Mouse (Mus musculus) limb, embryonic 12.5 days (tissue): ENCODE data around the gene Tet3. TPM values are rescaled to one million over a fixed set of nuclear protein-coding genes. Genes with fewer than 3 reads are reported as not detected.

ENCODE experiments used
- ATAC-seq: fragments of 200-750 bp; cut with Nextera tagmentation; 2 replicates; pipeline ENCODE4 v1.8.0; 2017; ENCODE audit warnings: low read depth, moderate TSS enrichment; ENCODE audit not compliant: insufficient number of reproducible peaks, insufficient read depth, low FRiP score, low TSS enrichment
- H3K27ac ChIP-seq: fragments of 300-500 bp; sonication (generic); 2 replicates; pipeline ENCODE4 v1.5.1; 2016; ENCODE audit warnings: mild to moderate bottlenecking, moderate library complexity
- H3K27me3 ChIP-seq: fragments of 300-500 bp; sonication (generic); 2 replicates; pipeline ENCODE4 v1.6.1; 2016; ENCODE audit warnings: mild to moderate bottlenecking, moderate library complexity
- H3K36me3 ChIP-seq: fragments of 300-500 bp; sonication (generic); 2 replicates; pipeline ENCODE4 v1.6.1; 2016; ENCODE audit warnings: mild to moderate bottlenecking, moderate library complexity
- H3K4me1 ChIP-seq: fragments of 300-500 bp; sonication (generic); replicated peaks from 2 replicates; pipeline ENCODE4 v1.6.1; 2016
- H3K4me2 ChIP-seq: fragments of 300-500 bp; sonication (generic); 2 replicates; pipeline ENCODE4 v1.6.1; 2016; ENCODE audit warnings: mild to moderate bottlenecking, moderate library complexity
- H3K4me3 ChIP-seq: fragments of 300-500 bp; sonication (generic); replicated peaks from 2 replicates; pipeline ENCODE4 v1.5.1; 2016; ENCODE audit warnings: mild to moderate bottlenecking
- H3K9ac ChIP-seq: fragments of 300-500 bp; sonication (generic); replicated peaks from 2 replicates; pipeline ENCODE4 v1.6.1; 2016; ENCODE audit warnings: mild to moderate bottlenecking, moderate library complexity
- H3K9me3 ChIP-seq: fragments of 300-500 bp; sonication (generic); 2 replicates; pipeline ENCODE4 v1.6.1; 2016; ENCODE audit warnings: mild to moderate bottlenecking, moderate library complexity
- WGBS: fragments of 180-500 bp; shearing (Covaris S2); methylation state at CpG from one replicate; pipeline ENCODE4 v1.1.7; 2016; 5-methylcytosine and 5-hydroxymethylcytosine counted together
- polyA plus RNA-seq: library from polyadenylated mRNA; unstranded; fragments of >200 nt; fragmentation: Nextera tagmentation; extraction: Ambion mirVana; gene quantifications from 2 replicates; pipeline ENCODE4 v1.2.1, GENCODE M21; 2016

Tet3 gene
- polyA plus RNA-seq, 1 experiment from 2014 or later: 36.0 TPM

DNA sequence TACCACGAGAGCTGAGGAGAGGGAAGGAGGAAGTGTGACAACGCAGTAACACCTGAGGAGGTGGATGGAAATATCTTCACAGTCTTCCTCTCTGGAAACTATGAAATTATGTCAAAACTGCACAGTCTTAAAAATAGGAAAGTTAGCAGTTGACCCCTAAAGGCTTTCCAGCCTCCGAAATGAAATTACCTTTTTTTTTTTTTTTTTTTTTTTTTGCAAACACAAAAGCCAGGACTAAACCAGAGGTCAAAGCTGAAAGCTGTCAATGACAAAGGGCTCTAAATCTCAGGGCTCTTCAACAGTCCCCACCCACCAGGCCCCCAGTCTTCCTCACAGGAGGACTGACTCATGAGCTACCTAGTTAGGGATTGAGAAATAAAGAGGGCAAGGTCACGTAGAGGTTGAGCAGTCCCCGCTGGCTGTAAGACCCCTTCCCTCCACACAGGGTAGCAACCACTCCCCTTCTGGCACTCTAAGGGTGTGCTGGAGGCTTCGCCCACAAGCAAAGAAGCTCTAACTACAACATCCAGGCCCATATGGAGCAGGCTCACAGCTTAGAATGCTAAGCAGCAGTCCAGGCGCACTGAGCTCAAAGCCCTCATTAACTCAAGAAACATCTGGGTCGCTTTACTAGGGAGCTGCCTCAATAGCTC, 35.4 kb downstream of the Tet3 start:
- Histone ChIP-seq H3K9me3 (no peaks in the 10 kb centered on the region), H3K9ac (0 out of 2 replicates have a peak overlapping the region, but pooled peaks have one; percentile 2), H3K36me3 (peaks cover 54% of the 10 kb centered on the region), H3K4me2 (no peak overlapping the region), H3K4me3 (no peak overlapping the region), H3K27me3 (no peaks in the 10 kb centered on the region), H3K4me1 (peaks cover 64% of the 10 kb centered on the region), H3K27ac (peak overlapping the region; percentile 26; the same call in 1 of the 2 replicates)
- ATAC-seq: peak; percentile 76; the same call in 1 of the 2 replicates
- WGBS: 24% methylated on average over 8 of the region's 8 CpGs

DNA sequence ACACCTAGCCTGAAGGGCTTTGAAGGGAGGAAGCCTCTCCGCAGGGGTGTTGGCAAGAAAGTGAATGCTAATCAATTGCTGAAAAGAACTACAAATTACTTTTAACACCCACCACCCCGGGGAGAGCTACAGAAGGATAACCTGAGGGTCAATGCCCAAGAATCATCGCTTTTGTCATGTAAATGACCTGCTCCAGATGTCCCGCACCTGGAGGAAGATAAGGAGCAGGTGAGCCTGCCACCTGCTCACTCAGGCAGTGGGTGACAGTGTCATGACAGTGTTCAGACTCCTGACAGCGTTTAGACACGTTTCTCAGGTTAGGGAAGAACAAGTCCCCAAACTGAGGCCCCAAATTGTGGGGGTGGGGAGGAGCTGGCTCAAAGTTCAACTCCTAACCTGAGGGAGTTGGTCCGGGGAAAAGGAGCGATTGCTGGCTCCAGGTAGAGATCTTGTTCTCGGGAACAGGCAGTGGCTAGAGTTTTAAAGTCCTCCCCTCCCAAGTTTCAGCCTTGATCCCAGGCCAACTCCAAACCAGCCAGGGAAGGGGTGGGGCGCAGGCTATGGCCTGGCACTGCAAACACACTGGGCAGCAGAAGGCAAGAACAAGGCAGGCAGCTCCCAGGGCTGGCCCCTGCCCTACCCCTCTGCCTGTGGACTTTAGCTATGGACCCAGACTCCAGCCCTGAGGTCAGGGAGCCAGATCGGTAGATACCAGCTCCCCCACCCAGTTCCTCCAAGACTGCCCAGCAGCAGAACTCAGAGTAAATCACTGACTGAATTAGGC, 36.8 kb downstream of the Tet3 start:
- no peaks in the 10 kb centered on the region for H3K9me3 ChIP-seq
- no peaks in the 10 kb centered on the region for H3K27me3 ChIP-seq
- peaks cover 39% of the 10 kb centered on the region for H3K36me3 ChIP-seq
- no peak overlapping the region for H3K27ac ChIP-seq
- ATAC-seq: no peak
- no peak overlapping the region for H3K9ac ChIP-seq
- WGBS: 29% methylated on average over 11 of the region's 11 CpGs
- peaks cover 62% of the 10 kb centered on the region for H3K4me1 ChIP-seq
- no peak overlapping the region for H3K4me2 ChIP-seq
- H3K4me3 ChIP-seq: no peak overlapping the region

DNA sequence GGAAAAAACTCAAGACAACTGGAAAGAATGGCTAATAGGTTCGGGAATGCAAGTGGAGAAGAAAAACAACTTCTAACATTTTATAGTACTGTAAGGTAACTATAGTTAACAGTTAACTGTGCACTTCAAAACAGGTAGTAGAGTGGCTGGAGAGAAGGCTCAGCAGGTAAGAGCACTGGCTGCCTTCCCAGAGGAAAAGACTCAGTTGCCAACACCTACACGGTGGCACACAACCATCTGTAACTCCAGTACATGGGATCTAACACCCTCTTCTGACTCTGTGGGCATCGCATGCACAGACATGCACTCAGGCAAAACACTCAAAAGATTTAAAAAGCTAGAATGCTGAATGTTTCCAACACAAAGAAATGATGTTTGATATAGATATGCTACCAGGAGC, 39.4 kb downstream of the Tet3 start:
- Histone ChIP-seq H3K27ac (no peak overlapping the region), H3K4me1 (peaks cover 64% of the 10 kb centered on the region), H3K4me2 (no peak overlapping the region), H3K9ac (no peak overlapping the region), H3K36me3 (peaks cover 31% of the 10 kb centered on the region), H3K4me3 (no peak overlapping the region), H3K27me3 (no peaks in the 10 kb centered on the region), H3K9me3 (no peaks in the 10 kb centered on the region)
- ATAC-seq: no peak
- WGBS: 83% methylated on average over 3 of the region's 3 CpGs

DNA sequence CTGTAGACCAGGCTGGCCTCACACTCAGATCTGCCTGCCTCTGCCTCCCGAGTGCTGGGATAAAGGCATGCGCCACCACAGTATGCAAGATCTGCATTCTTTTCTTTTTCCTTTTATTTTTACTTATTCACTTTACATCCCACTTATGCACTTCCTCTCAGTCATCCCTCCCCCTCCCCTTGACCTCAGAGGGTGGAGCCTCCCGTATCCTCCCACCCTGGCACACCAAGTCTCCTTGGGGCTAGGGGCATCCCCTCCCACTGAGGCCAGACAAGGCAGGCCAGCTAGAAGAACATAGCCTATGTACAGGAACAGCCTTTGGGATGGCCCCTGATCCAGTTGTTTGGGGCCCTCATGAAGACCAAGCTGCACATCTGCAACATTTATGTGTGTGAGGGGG, 41.4 kb downstream of the Tet3 start:
- no peak overlapping the region for H3K27ac ChIP-seq
- no peak overlapping the region for H3K4me3 ChIP-seq
- H3K9ac ChIP-seq: no peak overlapping the region
- no peak overlapping the region for H3K4me2 ChIP-seq
- no peaks in the 10 kb centered on the region for H3K9me3 ChIP-seq
- peaks cover 60% of the 10 kb centered on the region for H3K4me1 ChIP-seq
- H3K36me3 ChIP-seq: peaks cover 41% of the 10 kb centered on the region
- ATAC-seq: no peak
- 83% methylated on average over 3 of the region's 3 CpGs for WGBS
- H3K27me3 ChIP-seq: no peaks in the 10 kb centered on the region

DNA sequence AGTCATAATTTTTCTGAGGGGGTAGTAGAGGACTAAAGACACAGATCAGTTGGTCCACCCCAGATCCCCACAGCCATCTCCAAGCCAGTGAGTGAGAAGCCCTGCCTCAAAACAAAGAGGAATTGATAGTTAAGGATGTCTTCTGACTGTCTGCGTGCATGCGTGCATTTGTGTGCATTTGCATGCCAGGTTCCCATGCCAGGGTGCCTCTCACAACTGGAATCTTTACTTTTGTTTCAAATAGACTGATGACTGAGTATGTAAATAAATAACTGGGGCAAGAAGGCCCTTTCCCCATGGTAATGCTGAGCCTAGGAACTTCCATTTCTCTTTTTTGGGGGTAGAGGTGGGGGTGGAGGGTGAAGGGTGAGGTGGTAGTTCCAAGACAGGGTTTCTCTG, 41.8 kb downstream of the Tet3 start:
- H3K27me3 ChIP-seq: no peaks in the 10 kb centered on the region
- no peak for ATAC-seq
- peaks cover 40% of the 10 kb centered on the region for H3K36me3 ChIP-seq
- 95% methylated on average over 2 of the region's 2 CpGs for WGBS
- H3K9me3 ChIP-seq: no peaks in the 10 kb centered on the region
- H3K27ac ChIP-seq: 0 out of 2 replicates have a peak overlapping the region, but pooled peaks have one; percentile 13
- H3K4me3 ChIP-seq: no peak overlapping the region
- no peak overlapping the region for H3K9ac ChIP-seq
- H3K4me1 ChIP-seq: peaks cover 56% of the 10 kb centered on the region
- H3K4me2 ChIP-seq: no peak overlapping the region

DNA sequence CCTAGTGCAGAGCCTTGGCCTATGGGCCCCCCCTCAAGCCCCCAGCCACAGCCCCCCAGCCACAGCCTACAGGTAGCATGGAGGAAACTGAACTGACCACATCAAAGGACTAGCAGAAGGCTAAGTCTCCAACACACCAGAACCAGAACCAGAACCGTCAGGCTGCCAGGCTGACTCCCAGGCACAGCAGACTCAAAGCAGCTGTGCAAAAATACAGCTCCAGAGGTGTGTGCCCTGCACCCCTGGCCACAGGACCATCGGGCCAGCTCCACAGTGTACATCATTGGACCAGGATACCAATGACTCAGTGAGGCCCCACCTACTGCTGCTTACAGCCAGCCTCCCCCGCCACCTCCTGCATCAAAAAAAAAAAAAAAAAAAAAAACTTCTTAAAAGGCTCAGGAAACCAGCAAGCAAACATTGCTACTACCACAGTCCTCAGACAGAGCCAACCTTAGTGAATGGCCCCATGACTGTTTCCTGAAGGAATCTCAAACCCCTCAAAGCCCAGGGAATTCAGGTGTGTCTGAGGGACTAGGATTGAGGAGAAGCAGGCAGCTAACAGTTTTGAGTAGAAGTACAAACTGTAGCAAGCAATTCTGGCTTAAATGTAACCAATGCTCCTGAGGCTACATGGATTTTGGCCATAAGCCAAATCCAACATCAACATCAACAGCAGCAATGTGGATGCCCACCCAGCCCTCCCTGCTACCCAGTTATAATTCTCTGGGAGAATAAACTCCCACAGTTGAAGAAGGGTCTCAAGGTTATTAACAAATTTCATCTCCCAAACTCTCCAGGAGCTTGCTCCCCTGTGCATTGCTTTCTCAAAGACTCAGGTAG, 42.4 kb downstream of the Tet3 start:
- Histone ChIP-seq H3K9ac (no peak overlapping the region), H3K27ac (0 out of 2 replicates have a peak overlapping the region, but pooled peaks have one; percentile 13), H3K36me3 (peaks cover 38% of the 10 kb centered on the region), H3K27me3 (no peaks in the 10 kb centered on the region), H3K9me3 (no peaks in the 10 kb centered on the region), H3K4me1 (peaks cover 54% of the 10 kb centered on the region), H3K4me3 (no peak overlapping the region), H3K4me2 (no peak overlapping the region)
- 80% methylated on average over 3 of the region's 3 CpGs for WGBS
- ATAC-seq: no peak

DNA sequence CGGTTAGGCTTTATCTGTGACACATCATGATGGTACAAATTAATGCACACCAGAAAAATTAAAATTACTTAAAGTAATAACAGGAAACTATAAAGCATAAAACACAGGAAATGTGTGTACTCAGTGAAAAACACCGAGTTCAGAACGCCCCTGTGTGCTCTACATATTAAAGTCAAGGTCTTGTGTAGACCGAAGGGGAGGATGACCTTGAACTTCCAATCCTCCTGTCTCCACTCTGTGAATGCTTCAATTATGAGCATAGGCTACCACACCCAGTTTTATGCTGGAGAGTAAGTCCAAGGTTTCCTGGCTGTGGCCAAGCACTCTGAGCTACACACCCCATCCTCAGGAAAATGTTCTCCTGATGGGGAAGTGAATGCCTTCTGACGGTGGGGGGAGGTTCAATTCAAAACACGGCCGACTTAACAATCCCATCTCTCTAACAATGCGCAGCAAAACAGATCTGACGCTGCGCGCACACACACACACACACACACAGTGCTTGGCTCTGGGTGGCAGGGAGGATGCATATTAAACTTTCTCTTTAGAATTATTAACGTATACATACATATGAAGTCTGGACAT, 43.4 kb downstream of the Tet3 start:
- Histone ChIP-seq H3K27ac (no peak overlapping the region), H3K27me3 (no peaks in the 10 kb centered on the region), H3K4me1 (peaks cover 61% of the 10 kb centered on the region), H3K9me3 (no peaks in the 10 kb centered on the region), H3K36me3 (peaks cover 31% of the 10 kb centered on the region), H3K9ac (no peak overlapping the region), H3K4me2 (no peak overlapping the region), H3K4me3 (no peak overlapping the region)
- 91% methylated on average over 12 of the region's 12 CpGs for WGBS
- no peak for ATAC-seq

DNA sequence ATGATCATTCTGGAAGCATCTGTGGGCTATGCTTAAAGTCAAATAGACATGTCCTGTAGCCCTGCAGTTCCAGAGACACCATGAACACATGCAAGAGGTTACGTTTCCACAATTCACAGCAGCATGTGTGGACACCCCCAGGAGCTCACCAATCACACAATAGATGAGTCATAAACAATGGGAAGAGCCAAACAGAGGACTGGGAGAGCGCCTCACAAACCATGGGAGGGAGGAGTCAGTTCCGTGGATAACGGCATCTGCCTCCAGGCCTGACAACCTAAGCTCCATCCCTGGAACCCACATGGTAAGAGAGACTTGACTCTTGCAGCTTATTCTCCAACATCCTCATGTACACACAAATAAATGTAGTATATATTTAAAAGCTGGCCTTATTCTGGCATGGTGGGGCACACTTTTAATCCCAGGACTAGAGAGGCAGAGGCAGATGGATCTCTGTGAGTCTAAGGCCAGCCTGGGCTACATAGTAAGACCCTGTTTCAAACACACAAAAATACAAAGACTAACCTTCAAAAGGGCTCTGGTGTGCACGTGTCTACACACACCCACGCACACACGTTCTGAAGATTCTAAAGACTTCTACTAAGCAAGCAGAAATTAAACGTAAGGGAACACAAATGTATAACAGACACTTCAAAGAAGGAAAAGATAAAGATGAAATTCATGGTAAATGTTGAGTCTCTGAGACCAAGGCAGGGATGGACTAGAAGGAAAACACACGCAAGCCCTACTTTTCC, 44.1 kb downstream of the Tet3 start:
- Histone ChIP-seq H3K36me3 (peaks cover 36% of the 10 kb centered on the region), H3K4me1 (peaks cover 65% of the 10 kb centered on the region)
- 89% methylated on average over 9 of the region's 9 CpGs for WGBS

DNA sequence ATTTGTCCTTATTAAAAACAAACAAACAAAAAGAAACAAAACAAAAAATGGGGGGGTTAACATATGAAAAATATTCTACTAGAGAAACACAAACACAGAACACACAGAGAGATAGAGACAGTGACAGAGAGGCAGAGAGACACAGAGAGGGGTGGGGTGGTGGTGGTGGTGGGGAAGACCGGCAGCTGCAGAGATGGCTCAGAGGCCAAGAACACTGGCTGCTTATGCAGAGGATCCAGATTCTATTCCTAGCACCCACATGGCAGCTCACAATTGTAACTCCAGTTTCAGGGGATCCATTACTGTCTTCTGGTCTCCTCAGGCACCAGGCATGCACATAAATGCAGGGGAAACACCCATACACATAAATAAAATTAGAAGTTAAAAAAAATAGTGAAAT, 45.2 kb downstream of the Tet3 start:
- Histone ChIP-seq H3K9ac (no peak overlapping the region), H3K27me3 (no peaks in the 10 kb centered on the region), H3K4me2 (no peak overlapping the region), H3K4me3 (no peak overlapping the region), H3K27ac (no peak overlapping the region), H3K4me1 (peaks cover 56% of the 10 kb centered on the region), H3K36me3 (peaks cover 42% of the 10 kb centered on the region), H3K9me3 (no peaks in the 10 kb centered on the region)
- no peak for ATAC-seq
- 75% methylated on average over 1 of the region's 1 CpGs for WGBS

More for the DNA sequence above, 44.1 kb downstream of the Tet3 start:
- no peak for ATAC-seq
- Histone ChIP-seq H3K9ac (no peak overlapping the region), H3K27me3 (no peaks in the 10 kb centered on the region), H3K4me3 (no peak overlapping the region), H3K9me3 (no peaks in the 10 kb centered on the region), H3K4me2 (no peak overlapping the region), H3K27ac (no peak overlapping the region)

DNA sequence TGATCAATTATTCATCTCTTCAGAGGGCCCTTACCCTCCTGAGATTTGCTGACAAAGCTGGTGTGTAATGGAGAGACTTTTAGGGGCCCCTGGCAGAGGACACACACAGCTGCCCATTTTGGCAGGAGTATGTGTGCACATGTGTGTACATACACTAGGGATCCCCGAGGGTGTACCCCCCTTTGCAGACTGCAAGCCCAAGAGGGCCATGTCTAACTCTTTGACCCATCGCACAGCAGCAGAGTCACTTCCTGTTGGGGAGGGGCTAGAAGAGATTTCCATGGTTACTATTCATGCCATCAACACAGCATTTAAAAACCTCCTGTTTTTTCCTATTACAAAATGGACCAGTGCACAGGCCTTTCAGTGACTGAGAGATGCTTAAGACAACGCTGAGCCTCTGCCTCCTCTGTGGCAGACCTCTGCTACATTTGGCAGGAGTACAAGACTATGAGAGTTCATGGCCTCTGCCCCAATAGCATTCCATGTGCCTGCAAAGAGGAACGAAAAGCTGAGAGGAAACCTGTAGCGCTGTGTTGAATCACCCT, 46.0 kb downstream of the Tet3 start:
- Histone ChIP-seq H3K27me3 (no peaks in the 10 kb centered on the region), H3K4me3 (no peak overlapping the region), H3K4me1 (peaks cover 49% of the 10 kb centered on the region), H3K27ac (no peak overlapping the region), H3K36me3 (peaks cover 49% of the 10 kb centered on the region), H3K9me3 (no peaks in the 10 kb centered on the region), H3K4me2 (no peak overlapping the region), H3K9ac (no peak overlapping the region)
- 74% methylated on average over 5 of the region's 5 CpGs for WGBS
- ATAC-seq: no peak
